Comparison of ENCODE assay signal across 13 mouse cellular contexts in the genomic region with DNA sequence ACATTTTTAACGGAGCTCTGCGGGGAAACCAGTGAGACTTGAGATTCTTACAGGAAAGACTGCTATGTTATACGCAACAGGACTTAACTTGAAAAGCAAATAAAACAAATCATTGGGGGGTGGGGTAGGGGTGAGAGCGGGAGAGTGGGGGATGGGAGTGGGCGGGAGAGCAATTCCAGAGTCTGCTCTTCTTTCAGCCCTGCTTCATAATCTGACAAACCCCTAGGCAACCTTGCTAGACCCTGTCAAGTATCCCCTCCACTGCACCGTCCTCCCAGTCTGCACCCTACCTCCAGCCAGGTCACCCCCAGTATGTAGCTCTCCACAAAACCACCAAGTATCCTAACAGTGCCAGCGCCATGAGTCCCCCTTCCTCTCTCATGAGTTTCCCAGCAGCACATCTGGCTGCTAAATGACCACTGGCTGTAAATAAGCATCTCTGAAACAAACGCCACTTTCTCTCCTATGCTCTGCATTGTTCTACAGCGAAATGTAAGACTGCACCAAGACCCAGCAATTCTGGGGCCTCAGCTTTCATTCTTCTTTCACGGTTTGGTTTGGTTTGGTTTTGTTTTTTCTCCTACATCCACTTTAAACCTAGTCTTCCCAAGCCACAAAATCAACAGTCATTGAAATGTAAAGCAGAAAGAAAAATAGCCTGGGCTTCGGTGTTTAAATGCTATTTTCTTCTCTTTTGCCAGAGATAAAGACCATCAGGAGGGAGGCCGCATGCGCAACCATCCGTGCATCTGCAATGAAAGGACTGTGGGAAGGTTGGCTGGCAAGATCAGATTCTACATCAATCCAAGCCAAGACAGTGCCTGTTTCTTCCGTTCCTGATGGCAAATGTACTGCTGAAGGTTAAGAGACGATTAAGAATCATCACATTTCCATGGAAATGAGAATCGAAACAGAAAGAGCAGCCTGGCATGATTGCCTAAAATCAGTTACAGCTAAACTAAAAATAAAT. TPM values are rescaled to one million over a fixed set of nuclear protein-coding genes. Genes with fewer than 3 reads are reported as not detected.
DNase-seq lines count a peak whose midpoint lies in the region; ATAC-seq and TF ChIP-seq lines count a peak whose summit lies in the region.
"Had no signal": no experiment of that assay in that cellular context is flagged by ENCODE, and none has a peak within 500 bp of the region (broad histone marks: within the 10 kb centered on the region; RNA-seq: fewer than 3 reads in every experiment).

No protein-coding gene starts in this region.

- TF ChIP-seq CTCF in heart, adult 2 months (IDR thresholded peaks at IDR 0.05): no peak

- no peak overlapping the region for H3K4me3 ChIP-seq in neural tube, embryonic 11.5 days (ENCODE audit: low read depth, low read length)
- no peak overlapping the region for H3K4me3 ChIP-seq in hindbrain, embryonic 13.5 days
- no peak overlapping the region for H3K4me3 ChIP-seq in limb, embryonic 11.5 days (ENCODE audit: low read depth, low read length)
- H3K4me3 ChIP-seq in neural tube, embryonic 14.5 days (ENCODE audit: low read depth, low read length): no peak overlapping the region
- no peak overlapping the region for H3K4me3 ChIP-seq in kidney, embryonic 14.5 days (ENCODE audit: low read length)
- no peak overlapping the region for H3K4me3 ChIP-seq in intestine, embryonic 15.5 days (replicated peaks)
- H3K4me3 ChIP-seq in heart, adult 2 months: no peak overlapping the region
- H3K4me3 ChIP-seq: liver, embryonic 12.5 days had no signal

- no peak for TF ChIP-seq POLR2A in heart, adult 2 months (IDR thresholded peaks at IDR 0.05; ENCODE audit: insufficient read depth, low read depth, low read length)

- WGBS in neural tube, embryonic 11.5 days: 42% methylated on average over 17 of the region's 17 CpGs
- WGBS in hindbrain, embryonic 13.5 days: 28% methylated on average over 17 of the region's 17 CpGs
- 56% methylated on average over 17 of the region's 17 CpGs for WGBS in limb, embryonic 11.5 days
- WGBS in neural tube, embryonic 14.5 days: 27% methylated on average over 17 of the region's 17 CpGs
- 60% methylated on average over 17 of the region's 17 CpGs for WGBS in kidney, embryonic 14.5 days
- WGBS in intestine, embryonic 15.5 days: 52% methylated on average over 17 of the region's 17 CpGs
- 59% methylated on average over 17 of the region's 17 CpGs for WGBS in heart, adult 2 months

- H3K9ac ChIP-seq in neural tube, embryonic 11.5 days (ENCODE audit: low read length): no peak overlapping the region
- H3K9ac ChIP-seq in hindbrain, embryonic 13.5 days: no peak overlapping the region
- H3K9ac ChIP-seq in limb, embryonic 11.5 days (ENCODE audit: low read length): no peak overlapping the region
- H3K9ac ChIP-seq in neural tube, embryonic 14.5 days (replicated peaks; ENCODE audit: low read depth, low read length): no peak overlapping the region
- H3K9ac ChIP-seq in kidney, embryonic 14.5 days (ENCODE audit: low read depth, low read length): no peak overlapping the region
- H3K9ac ChIP-seq in intestine, embryonic 15.5 days: no peak overlapping the region
- no peak overlapping the region for H3K9ac ChIP-seq in heart, adult 2 months (ENCODE audit: low read depth, low read length)
- H3K9ac ChIP-seq: liver, embryonic 12.5 days had no signal

- no peak overlapping the region for H3K27ac ChIP-seq in neural tube, embryonic 11.5 days (ENCODE audit: low read depth, low read length)
- peak overlapping the region; percentile 64 for H3K27ac ChIP-seq in hindbrain, embryonic 13.5 days
- 0 out of 2 replicates have a peak overlapping the region, but pooled peaks have one; percentile 21 for H3K27ac ChIP-seq in limb, embryonic 11.5 days (replicated peaks; ENCODE audit: low read depth, low read length)
- peak overlapping the region; percentile 45; the same call in 1 of the 2 replicates for H3K27ac ChIP-seq in neural tube, embryonic 14.5 days (ENCODE audit: low read depth, low read length)
- H3K27ac ChIP-seq in kidney, embryonic 14.5 days (ENCODE audit: low read depth, low read length): no peak overlapping the region
- H3K27ac ChIP-seq in intestine, embryonic 15.5 days: no peak overlapping the region
- H3K27ac ChIP-seq in heart, adult 2 months: no peak overlapping the region
- H3K27ac ChIP-seq: liver, embryonic 12.5 days; macrophage had no signal

- H3K4me1 ChIP-seq in neural tube, embryonic 11.5 days (ENCODE audit: control insufficient read depth, insufficient read depth, low read length): no peaks in the 10 kb centered on the region
- H3K4me1 ChIP-seq in hindbrain, embryonic 13.5 days (replicated peaks): peaks cover 19% of the 10 kb centered on the region
- no peaks in the 10 kb centered on the region for H3K4me1 ChIP-seq in limb, embryonic 11.5 days (ENCODE audit: control insufficient read depth, insufficient read depth, low read length)
- H3K4me1 ChIP-seq in neural tube, embryonic 14.5 days (ENCODE audit: control insufficient read depth, insufficient read depth, low read length): 0 out of 2 replicates have a peak, but pooled peaks cover 10% of the 10 kb centered on the region
- no peaks in the 10 kb centered on the region for H3K4me1 ChIP-seq in kidney, embryonic 14.5 days (ENCODE audit: control insufficient read depth, insufficient read depth, low read length)
- H3K4me1 ChIP-seq in intestine, embryonic 15.5 days (replicated peaks): no peaks in the 10 kb centered on the region
- H3K4me1 ChIP-seq in heart, adult 2 months (ENCODE audit: control insufficient read depth, insufficient read depth, low read length): no peaks in the 10 kb centered on the region
- H3K4me1 ChIP-seq: liver, embryonic 12.5 days had no signal

- peak; percentile 54 for ATAC-seq in neural tube, embryonic 11.5 days (ENCODE audit: insufficient read depth, low FRiP score, low TSS enrichment)
- ATAC-seq in hindbrain, embryonic 13.5 days (ENCODE audit: low FRiP score): peak; percentile 56; the same call in 1 of the 2 replicates
- ATAC-seq in limb, embryonic 11.5 days (ENCODE audit: insufficient number of reproducible peaks, low FRiP score, low TSS enrichment, low read depth): no peak
- peak; percentile 62 for ATAC-seq in neural tube, embryonic 14.5 days (ENCODE audit: low read depth)
- ATAC-seq in kidney, embryonic 14.5 days (ENCODE audit: low FRiP score, low TSS enrichment): no peak
- no peak for ATAC-seq in intestine, embryonic 15.5 days
- ATAC-seq: liver, embryonic 12.5 days had no signal

- H3K79me2 ChIP-seq in heart, adult 2 months (replicated peaks; ENCODE audit: control insufficient read depth, insufficient read depth, low read length): no peaks in the 10 kb centered on the region

- no peaks in the 10 kb centered on the region for H3K36me3 ChIP-seq in neural tube, embryonic 11.5 days (ENCODE audit: control insufficient read depth, insufficient read depth, low read length)
- H3K36me3 ChIP-seq in hindbrain, embryonic 13.5 days: no peaks in the 10 kb centered on the region
- no peaks in the 10 kb centered on the region for H3K36me3 ChIP-seq in limb, embryonic 11.5 days (ENCODE audit: control insufficient read depth, insufficient read depth, low read length)
- no peaks in the 10 kb centered on the region for H3K36me3 ChIP-seq in neural tube, embryonic 14.5 days (ENCODE audit: control insufficient read depth, insufficient read depth, low read length)
- H3K36me3 ChIP-seq in kidney, embryonic 14.5 days (ENCODE audit: control insufficient read depth, insufficient read depth, low read length): no peaks in the 10 kb centered on the region
- H3K36me3 ChIP-seq in intestine, embryonic 15.5 days: no peaks in the 10 kb centered on the region
- H3K36me3 ChIP-seq in heart, adult 2 months (ENCODE audit: control insufficient read depth, insufficient read depth, low read length): no peaks in the 10 kb centered on the region
- H3K36me3 ChIP-seq: liver, embryonic 12.5 days had no signal

- H3K4me2 ChIP-seq in neural tube, embryonic 11.5 days (ENCODE audit: low read depth): no peak overlapping the region
- peak overlapping the region; percentile 26 for H3K4me2 ChIP-seq in hindbrain, embryonic 13.5 days
- no peak overlapping the region for H3K4me2 ChIP-seq in limb, embryonic 11.5 days (ENCODE audit: low read depth, severe bottlenecking)
- peak overlapping the region; percentile 16; the same call in 1 of the 2 replicates for H3K4me2 ChIP-seq in neural tube, embryonic 14.5 days (ENCODE audit: low read depth, low read length)
- H3K4me2 ChIP-seq in kidney, embryonic 14.5 days (replicated peaks; ENCODE audit: low read depth, low read length): no peak overlapping the region
- no peak overlapping the region for H3K4me2 ChIP-seq in intestine, embryonic 15.5 days (replicated peaks)
- H3K4me2 ChIP-seq: liver, embryonic 12.5 days had no signal

- intact Hi-C loops in heart, adult 2 months (cut with DNase I): no loop called here

- peak; percentile 36 for DNase-seq in neural tube, embryonic 11.5 days (ENCODE audit: low spot score)
- DNase-seq in neural tube, embryonic 10.5 days (ENCODE audit: extremely low spot score, low spot score): no peak
- DNase-seq in limb, embryonic 11.5 days (ENCODE audit: low spot score): peak; percentile 23
- DNase-seq in heart, adult 2 months: no peak
- DNase-seq: heart, postnatal 4 days; kidney, postnatal 36 days; thymus, postnatal 25 days had no signal

- TF ChIP-seq EP300 in heart, adult 2 months (IDR thresholded peaks at IDR 0.05; ENCODE audit: insufficient read depth, low read depth, low read length): no peak

- no peaks in the 10 kb centered on the region for H3K9me3 ChIP-seq in neural tube, embryonic 11.5 days (ENCODE audit: control insufficient read depth, low read length)
- no peaks in the 10 kb centered on the region for H3K9me3 ChIP-seq in hindbrain, embryonic 13.5 days
- H3K9me3 ChIP-seq in limb, embryonic 11.5 days (ENCODE audit: control insufficient read depth, low read length): no peaks in the 10 kb centered on the region
- H3K9me3 ChIP-seq in neural tube, embryonic 14.5 days (ENCODE audit: control insufficient read depth, low read length): no peaks in the 10 kb centered on the region
- no peaks in the 10 kb centered on the region for H3K9me3 ChIP-seq in kidney, embryonic 14.5 days (ENCODE audit: control insufficient read depth, low read length)
- no peaks in the 10 kb centered on the region for H3K9me3 ChIP-seq in intestine, embryonic 15.5 days
- H3K9me3 ChIP-seq: liver, embryonic 12.5 days had no signal

- no peaks in the 10 kb centered on the region for H3K27me3 ChIP-seq in neural tube, embryonic 11.5 days (ENCODE audit: control insufficient read depth, insufficient read depth, low read length)
- H3K27me3 ChIP-seq in hindbrain, embryonic 13.5 days: no peaks in the 10 kb centered on the region
- no peaks in the 10 kb centered on the region for H3K27me3 ChIP-seq in limb, embryonic 11.5 days (ENCODE audit: control insufficient read depth, insufficient read depth, low read length)
- H3K27me3 ChIP-seq in neural tube, embryonic 14.5 days (ENCODE audit: control insufficient read depth, insufficient read depth, low read length): no peaks in the 10 kb centered on the region
- no peaks in the 10 kb centered on the region for H3K27me3 ChIP-seq in kidney, embryonic 14.5 days (ENCODE audit: control insufficient read depth, insufficient read depth, low read length)
- no peaks in the 10 kb centered on the region for H3K27me3 ChIP-seq in intestine, embryonic 15.5 days (replicated peaks)
- no peaks in the 10 kb centered on the region for H3K27me3 ChIP-seq in heart, adult 2 months (ENCODE audit: control insufficient read depth, insufficient read depth, low read length)
- H3K27me3 ChIP-seq: liver, embryonic 12.5 days had no signal

RNA-seq across cellular contexts. Expression of gene Htr7, which starts 54.5 kb away (rescaled TPM):
- 0.45 and 0.87 TPM in 2 replicates for polyA plus RNA-seq in neural tube, embryonic 11.5 days (2014; fragmentation: Nextera tagmentation; extraction: Ambion mirVana)
- polyA plus RNA-seq in hindbrain, embryonic 13.5 days (2015; fragmentation: Nextera tagmentation; extraction: Ambion mirVana): 8.3 and 8.8 TPM in 2 replicates
- not detected in 2 replicates for polyA plus RNA-seq in limb, embryonic 11.5 days (2014; fragmentation: Nextera tagmentation; extraction: Ambion mirVana)
- 15.7 and 25.6 TPM in 2 replicates for polyA plus RNA-seq in neural tube, embryonic 14.5 days (2014; fragmentation: Nextera tagmentation; extraction: Ambion mirVana)
- polyA plus RNA-seq in kidney, embryonic 14.5 days (2014; fragmentation: Nextera tagmentation; extraction: Ambion mirVana): 0.20 TPM in 1 of 2 replicates, not detected in the other
- 0.06 TPM in 1 of 2 replicates, not detected in the other for polyA plus RNA-seq in intestine, embryonic 15.5 days (2015; fragmentation: Nextera tagmentation; extraction: Ambion mirVana)
- total RNA-seq in heart, adult 2 months (2021): under 1 TPM; 0.39 to 0.42 TPM
- 0.41 TPM in 2 replicates for polyA plus RNA-seq in heart, adult 2 months (2012; rRNA removed)
- polyA plus RNA-seq: liver, embryonic 12.5 days had no signal

Comparison
In these comparisons a context has a peak if more than half of its experiments do, and no peak if none do; other contexts are left out.
1. DNase-seq: peak in neural tube, embryonic 11.5 days (single experiment) and limb, embryonic 11.5 days (single experiment); none in neural tube, embryonic 10.5 days (single experiment) and heart, adult 2 months (0 of 2).
2. H3K27ac ChIP-seq: peak in hindbrain, embryonic 13.5 days (single experiment), limb, embryonic 11.5 days (single experiment) and neural tube, embryonic 14.5 days (single experiment); none in neural tube, embryonic 11.5 days (single experiment), kidney, embryonic 14.5 days (single experiment), intestine, embryonic 15.5 days (single experiment) and heart, adult 2 months (single experiment).
3. H3K4me2 ChIP-seq: peak in hindbrain, embryonic 13.5 days (single experiment) and neural tube, embryonic 14.5 days (single experiment); none in neural tube, embryonic 11.5 days (single experiment), limb, embryonic 11.5 days (single experiment), kidney, embryonic 14.5 days (single experiment) and intestine, embryonic 15.5 days (single experiment).
4. ATAC-seq: peak in neural tube, embryonic 11.5 days (single experiment), hindbrain, embryonic 13.5 days (single experiment) and neural tube, embryonic 14.5 days (single experiment); none in limb, embryonic 11.5 days (single experiment), kidney, embryonic 14.5 days (single experiment) and intestine, embryonic 15.5 days (single experiment).